Mouse (Mus musculus) megakaryocyte-erythroid progenitor cell, adult 5-6 weeks (primary cell): Measurements from ENCODE around the gene Nme9. TPM values are rescaled to one million over a fixed set of nuclear protein-coding genes. Genes with fewer than 3 reads are reported as not detected.

Source experiments
- ATAC-seq: replicated peaks from 2 replicates; pipeline ENCODE4 v1.8.0; 2016; ENCODE audit warnings: mild to moderate bottlenecking, inconsistent platforms; ENCODE audit not compliant: severe bottlenecking, poor library complexity, low FRiP score, low TSS enrichment
- total RNA-seq, 2 experiments: library from RNA; stranded (forward) in 1 of 2; stranded (reverse) in 1 of 2; fragments of 200-1000, 215-1000 nt in 1 of 2; fragments of >200 nt in 1 of 2; fragmentation: Nextera tagmentation in 1 of 2; gene quantifications; 2 replicates each; pipeline ENCODE4 v1.2.3; 2014 to 2017

The Nme9 gene
- total RNA-seq, 2 experiments from 2014 or later, result 0.48 TPM; not detected in 1

- ATAC-seq, result peak; percentile 88
Measured at GRCm38 (mm10) chr9:99470347-99471092, 19.2 kb downstream of the Nme9 start.

DNA sequence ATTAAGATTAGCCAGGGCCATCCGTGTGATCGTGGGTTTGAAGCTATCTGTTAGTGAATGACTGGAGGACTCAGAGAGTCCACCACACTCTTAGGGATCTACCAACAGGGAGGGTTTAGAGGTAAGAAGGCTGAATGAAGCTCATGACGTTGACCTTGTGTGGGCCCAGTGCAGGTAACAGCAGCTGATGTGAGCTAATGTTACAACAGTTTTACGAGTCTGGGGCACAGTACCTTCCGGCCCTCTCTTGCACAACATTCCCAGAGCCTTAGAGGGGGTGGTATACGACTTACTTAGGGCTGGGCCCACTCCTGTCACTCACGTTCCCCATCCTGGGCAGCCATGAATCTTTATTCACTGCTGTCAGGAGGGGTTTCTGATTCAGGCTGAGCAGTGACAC, 20.1 kb downstream of the Nme9 start:
- no peak for ATAC-seq

DNA sequence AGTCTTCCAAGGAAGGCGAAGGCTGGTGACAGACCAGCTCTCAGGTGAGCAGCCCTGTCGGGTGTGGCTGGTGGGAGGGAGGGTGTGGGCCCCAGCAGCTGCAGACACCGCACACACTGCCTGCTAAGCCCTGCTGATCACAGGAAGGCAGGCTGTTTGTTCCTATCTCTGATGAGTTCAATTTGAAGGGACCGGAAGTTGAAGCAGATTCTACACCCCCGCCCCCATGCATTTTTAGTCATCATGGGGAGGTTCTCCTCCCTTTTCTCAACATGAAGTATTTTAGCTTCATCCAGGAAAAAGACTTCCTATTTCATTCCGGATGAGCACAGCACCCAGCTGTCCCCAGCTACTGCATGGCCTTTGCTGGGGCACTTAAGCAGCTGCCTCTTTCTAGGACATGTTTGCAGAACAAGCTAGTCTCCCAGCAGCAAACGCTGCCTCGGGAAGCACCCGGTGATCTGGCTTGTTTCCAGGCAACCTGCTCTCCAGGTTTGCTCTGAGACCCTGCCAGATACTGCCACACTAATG, 28.0 kb downstream of the Nme9 start:
- 0 out of 2 replicates have a peak, but pooled peaks have one; percentile 51 for ATAC-seq

DNA sequence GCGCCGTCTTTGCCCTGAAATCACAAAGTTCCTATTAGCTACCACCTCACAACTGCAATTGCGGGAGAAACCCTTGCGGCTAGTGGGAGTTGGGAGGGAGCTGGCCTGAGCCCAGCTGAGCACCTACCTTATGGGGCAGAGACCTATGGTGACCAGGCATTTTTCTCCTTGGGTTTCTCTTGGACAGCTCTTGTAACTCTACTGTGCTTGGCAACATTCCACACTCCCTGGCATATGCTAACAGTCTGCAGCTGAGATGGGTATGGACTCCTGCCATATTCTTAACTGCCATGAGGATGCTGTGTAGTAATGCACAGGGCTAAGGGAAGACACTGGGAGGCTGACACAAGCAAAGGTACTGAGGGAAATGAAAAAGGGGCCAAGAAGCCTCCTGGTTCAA, 29.5 kb downstream of the Nme9 start:
- ATAC-seq, result no peak

DNA sequence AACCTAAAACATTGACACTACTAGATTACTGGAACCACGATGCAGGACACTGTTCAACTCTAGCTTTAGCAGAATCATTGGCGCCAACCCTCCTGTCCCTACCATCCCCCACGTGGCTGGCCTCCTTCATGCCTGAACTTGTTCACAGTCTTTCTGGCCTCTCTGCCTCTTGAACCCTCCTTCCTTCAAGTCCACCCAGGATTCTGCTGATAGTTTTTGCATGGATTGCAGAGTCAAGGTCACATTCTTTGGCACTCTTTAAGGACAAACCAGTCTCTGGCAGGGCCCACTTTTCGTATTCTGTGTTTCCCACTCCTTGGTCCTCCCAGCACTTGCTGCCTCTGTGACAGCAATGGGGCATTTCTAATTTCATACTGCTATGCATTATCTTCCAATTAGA, 31.9 kb downstream of the Nme9 start:
- ATAC-seq, result no peak

DNA sequence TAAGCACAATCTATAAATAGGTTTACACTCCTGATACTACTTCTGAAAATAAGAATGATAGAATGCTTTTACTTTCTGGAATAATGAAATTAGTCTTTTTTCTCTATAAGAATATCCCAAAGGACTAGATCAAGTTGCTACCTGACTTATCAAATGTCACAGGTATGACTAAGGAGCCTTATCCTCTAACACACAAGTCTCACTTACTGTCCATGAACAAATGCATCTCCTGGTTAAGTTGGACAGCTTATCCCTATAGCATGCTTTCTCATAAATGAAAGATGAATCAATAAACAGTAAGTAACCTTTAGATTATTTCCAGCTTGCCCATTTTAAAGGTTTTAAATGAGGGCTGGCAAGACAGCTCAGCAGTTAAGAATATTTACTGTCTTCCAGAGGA, 33.4 kb downstream of the Nme9 start:
- no peak for ATAC-seq

DNA sequence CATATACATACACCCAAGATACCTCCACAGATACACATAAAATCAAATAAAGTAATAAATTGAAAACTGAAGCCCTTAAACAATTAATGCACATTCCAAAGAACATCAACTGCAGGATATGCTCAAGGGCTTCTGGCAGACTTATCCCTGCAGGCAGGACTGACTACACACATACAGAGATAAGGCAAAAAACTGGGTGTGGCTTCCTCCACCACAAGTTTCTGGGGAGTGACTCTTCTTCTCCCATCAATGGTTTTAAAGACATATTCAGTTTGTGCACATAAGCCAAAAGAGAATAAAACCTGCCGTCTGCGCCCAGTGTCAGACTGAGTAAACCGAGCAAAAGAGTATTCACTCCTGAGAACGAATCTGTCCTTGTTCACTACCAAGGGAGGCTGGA, 33.9 kb downstream of the Nme9 start:
- ATAC-seq, result peak; percentile 98

DNA sequence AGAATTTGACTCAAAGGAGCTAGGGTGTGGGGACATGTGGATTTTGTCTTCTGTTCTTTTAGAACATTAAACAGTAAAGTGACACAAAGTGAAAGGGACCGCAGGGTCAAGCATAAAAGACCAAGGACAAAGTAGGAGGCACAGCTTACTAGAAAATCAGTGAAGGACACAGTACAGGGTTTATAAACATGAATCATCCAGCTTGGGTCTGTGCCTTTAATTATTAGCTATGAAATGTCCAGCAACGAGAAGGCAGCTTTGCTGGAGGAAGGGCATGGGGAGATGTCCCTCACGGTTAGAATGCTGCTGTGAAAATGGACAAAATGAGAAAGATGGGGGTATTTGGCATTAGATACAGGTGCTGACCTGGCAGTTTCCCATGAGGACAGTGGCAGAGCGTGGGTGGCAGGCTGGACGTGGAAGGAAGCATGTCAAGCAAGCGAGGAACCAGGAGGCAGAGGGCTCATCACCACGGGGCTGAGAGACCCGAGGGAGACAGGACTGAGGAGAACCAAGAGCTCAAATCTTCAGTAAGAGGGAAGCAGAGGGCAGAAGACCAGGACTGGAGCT, 35.9 kb downstream of the Nme9 start:
- ATAC-seq, result no peak

DNA sequence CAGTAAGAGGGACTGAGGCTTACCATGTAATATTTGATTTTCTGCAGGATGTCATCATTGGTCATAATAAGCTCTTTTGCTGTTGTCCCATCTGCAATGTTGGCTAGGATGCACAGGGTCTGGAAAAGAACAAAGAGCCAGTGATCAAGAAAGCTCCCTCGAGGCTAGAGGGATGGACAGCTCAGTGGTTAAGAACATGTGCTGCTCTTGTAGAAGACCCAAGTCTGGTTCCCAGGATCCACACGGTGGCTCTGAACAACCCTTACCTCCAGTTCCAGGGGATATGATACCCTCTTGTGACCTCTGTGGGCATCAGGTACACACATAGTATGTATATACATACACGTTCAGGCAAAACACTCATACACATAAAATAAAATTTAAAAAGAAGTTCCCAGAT, 36.6 kb downstream of the Nme9 start:
- no peak for ATAC-seq

DNA sequence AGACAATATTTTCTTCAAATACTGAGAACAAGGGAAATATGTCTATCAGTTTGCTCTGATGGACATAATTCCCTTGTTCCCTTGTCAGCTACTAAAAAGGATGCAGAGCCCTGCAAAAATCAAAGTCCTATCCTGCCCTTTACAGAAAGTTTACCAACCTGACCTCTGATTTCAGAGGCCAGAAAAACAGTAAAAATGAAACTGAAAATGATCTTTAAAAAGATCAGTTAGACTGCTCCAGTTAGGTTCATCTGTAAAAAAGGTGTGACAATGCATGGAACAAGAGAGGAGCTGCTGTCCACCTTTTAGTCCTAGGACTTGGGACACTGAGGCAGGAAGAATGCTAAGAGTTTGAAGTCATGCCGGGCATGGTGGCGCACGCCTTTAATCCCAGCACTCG, 39.8 kb downstream of the Nme9 start:
- ATAC-seq, result no peak

- peak; percentile 55; the same call in 1 of the 2 replicates for ATAC-seq
Measured at GRCm38 (mm10) chr9:99492634-99493200, 41.4 kb downstream of the Nme9 start.

DNA sequence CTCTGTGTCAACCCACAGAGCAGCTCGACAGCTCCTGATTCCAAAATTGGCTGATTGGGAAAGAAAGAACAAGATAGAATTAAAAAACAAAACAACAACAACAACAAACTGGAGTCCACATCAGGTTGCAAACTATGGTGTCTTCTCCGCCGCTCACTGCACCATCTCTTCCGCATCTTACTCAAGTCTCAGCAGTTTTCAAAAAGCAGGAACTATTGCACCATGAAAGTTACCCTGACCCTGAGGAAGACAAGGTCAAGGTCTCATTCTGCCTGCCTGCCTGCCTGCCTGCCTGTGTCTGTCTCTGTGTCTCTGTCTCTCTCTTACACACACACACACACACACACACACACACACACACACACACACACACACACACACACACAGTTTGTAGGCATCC, 48.1 kb downstream of the Nme9 start:
- no peak for ATAC-seq

DNA sequence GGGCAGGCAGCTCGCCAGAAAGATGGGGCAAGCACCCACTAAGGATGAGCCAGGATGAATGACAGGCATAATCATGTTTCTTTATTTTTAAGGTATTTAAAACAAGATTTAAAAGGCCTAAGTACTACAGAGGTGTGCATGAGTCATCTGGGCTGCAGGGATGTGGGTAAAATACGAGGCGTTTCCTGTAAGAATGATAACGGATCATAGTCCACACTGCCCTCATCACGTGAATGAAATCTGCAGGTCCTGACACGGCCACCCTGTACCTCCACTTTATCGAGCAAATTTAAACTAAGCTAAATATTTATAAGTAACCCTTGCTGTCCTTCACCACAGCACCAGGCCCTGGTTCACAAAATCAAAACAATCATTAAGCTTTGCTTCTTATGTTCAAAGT, 54.6 kb downstream of the Nme9 start:
- ATAC-seq, result no peak

Other genes with a start within 250 kb of the Nme9 start
- not detected in 2 replicates for gene Faiml, start 214.2 kb upstream of the Nme9 start, total RNA-seq (2014; fragmentation: Nextera tagmentation)
- not detected in 2 replicates for gene Faiml, start 214.2 kb upstream of the Nme9 start, total RNA-seq (2017)
- 42.2 and 54.3 TPM in 2 replicates for gene Cep70, start 208.1 kb upstream of the Nme9 start, total RNA-seq (2014; fragmentation: Nextera tagmentation)
- gene Cep70, start 208.1 kb upstream of the Nme9 start, total RNA-seq (2017), result 71.1 and 89.7 TPM in 2 replicates
- not detected in 2 replicates for gene Esyt3, start 92.9 kb upstream of the Nme9 start, total RNA-seq (2014; fragmentation: Nextera tagmentation)
- gene Esyt3, start 92.9 kb upstream of the Nme9 start, total RNA-seq (2017), result not detected in 2 replicates
- not detected in 2 replicates for gene Mras, start 14.1 kb upstream of the Nme9 start, total RNA-seq (2014; fragmentation: Nextera tagmentation)
- gene Mras, start 14.1 kb upstream of the Nme9 start, total RNA-seq (2017), result not detected in 2 replicates
- gene Armc8, start 117.4 kb downstream of the Nme9 start, total RNA-seq (2014; fragmentation: Nextera tagmentation), result 25.3 and 33.9 TPM in 2 replicates
- 24.7 and 33.1 TPM in 2 replicates for gene Armc8, start 117.4 kb downstream of the Nme9 start, total RNA-seq (2017)
- 21.9 and 34.7 TPM in 2 replicates for gene Dbr1, start 124.3 kb downstream of the Nme9 start, total RNA-seq (2014; fragmentation: Nextera tagmentation)
- 53.6 and 67.5 TPM in 2 replicates for gene Dbr1, start 124.3 kb downstream of the Nme9 start, total RNA-seq (2017)
- not detected in 2 replicates for gene A4gnt, start 161.0 kb downstream of the Nme9 start, total RNA-seq (2014; fragmentation: Nextera tagmentation)
- not detected in 2 replicates for gene A4gnt, start 161.0 kb downstream of the Nme9 start, total RNA-seq (2017)
- not detected in 2 replicates for gene Dzip1l, start 178.0 kb downstream of the Nme9 start, total RNA-seq (2014; fragmentation: Nextera tagmentation)
- gene Dzip1l, start 178.0 kb downstream of the Nme9 start, total RNA-seq (2017), result 0.11 TPM in 1 of 2 replicates, not detected in the other